Mouse (Mus musculus): ENCODE data around the gene Gm3448.

The Gm3448 gene

GRCm38 (mm10) chr17:14958686-14959327 lies 82.5 kb downstream of the Gm3448 start:
- no peak for DNase-seq

GRCm38 (mm10) chr17:14953452-14953851 lies 87.9 kb downstream of the Gm3448 start:
- no peak for DNase-seq

DNA sequence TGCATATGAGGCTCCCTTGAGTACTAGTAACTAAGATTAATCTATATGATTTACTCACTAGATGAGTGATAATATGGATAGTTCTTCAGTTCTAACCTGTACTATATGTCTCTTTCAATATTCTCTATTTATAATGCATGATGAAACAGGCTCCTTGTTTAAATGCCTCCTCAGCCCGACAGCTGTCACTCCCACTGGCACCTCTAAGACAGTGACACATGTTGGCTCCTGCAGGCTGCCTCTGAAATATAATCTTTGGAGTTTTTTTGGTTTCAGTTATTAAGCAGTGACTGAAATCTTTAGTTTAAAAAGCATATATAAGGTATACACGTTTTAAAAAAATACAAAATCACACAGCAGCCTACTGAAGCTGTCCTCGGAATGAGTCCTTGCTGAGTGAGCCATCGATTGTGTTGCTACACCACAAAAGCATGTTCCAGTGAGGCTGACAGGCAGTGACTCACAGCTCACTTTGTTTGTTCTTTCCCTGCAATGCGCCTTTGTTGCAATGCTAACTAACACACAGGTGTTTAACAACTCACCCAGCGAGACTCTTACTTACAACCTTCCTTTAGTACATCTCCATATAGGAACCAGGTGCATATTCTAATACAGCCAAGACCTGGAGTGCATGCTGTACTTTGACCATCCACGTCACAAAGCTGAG lies 92.0 kb downstream of the Gm3448 start:
- DNase-seq = no peak
